In genomic region chr9:50191136-50191535, GRCm38 (mm10) we compare ENCODE assay signal across 21 mouse cellular contexts.
DNase-seq lines count a peak whose midpoint lies in the region; ATAC-seq and TF ChIP-seq lines count a peak whose summit lies in the region.
"Had no signal": no experiment of that assay in that cellular context is flagged by ENCODE, and none has a peak within 500 bp of the region (broad histone marks: within the 10 kb centered on the region; RNA-seq: fewer than 3 reads in every experiment).

No protein-coding gene starts in this region.

- TF ChIP-seq CTCF in midbrain, postnatal 0 days (IDR thresholded peaks at IDR 0.05) = no peak

- WGBS in forebrain, embryonic 11.5 days = 4% methylated on average over 3 of the region's 3 CpGs
- 5% methylated on average over 3 of the region's 3 CpGs for WGBS in forebrain, embryonic 10.5 days
- 9% methylated on average over 3 of the region's 3 CpGs for WGBS in midbrain, embryonic 14.5 days
- 13% methylated on average over 3 of the region's 3 CpGs for WGBS in midbrain, postnatal 0 days
- WGBS in forebrain, embryonic 13.5 days = 5% methylated on average over 3 of the region's 3 CpGs

- H3K9ac ChIP-seq in forebrain, embryonic 11.5 days (ENCODE audit: low read length) = no peak overlapping the region
- H3K9ac ChIP-seq in midbrain, embryonic 14.5 days (replicated peaks; ENCODE audit: low read length) = no peak overlapping the region
- no peak overlapping the region for H3K9ac ChIP-seq in midbrain, postnatal 0 days (replicated peaks; ENCODE audit: low read length, poor library complexity, severe bottlenecking)
- H3K9ac ChIP-seq in forebrain, embryonic 13.5 days = no peak overlapping the region
- H3K9ac ChIP-seq: embryonic facial prominence, embryonic 15.5 days; heart, embryonic 12.5 days; hindbrain, embryonic 15.5 days had no signal

- DNase-seq in forebrain, embryonic 11.5 days (ENCODE audit: low spot score) = peak; percentile 58
- DNase-seq in forebrain, embryonic 10.5 days (ENCODE audit: extremely low spot score, low spot score) = no peak
- peak; percentile 38 for DNase-seq in midbrain, embryonic 14.5 days
- no peak for DNase-seq in midbrain, postnatal 0 days (ENCODE audit: low spot score)
- DNase-seq in adrenal gland, adult 18-20 months (ENCODE audit: low spot score in 2 of 2) = no peak
- no peak for DNase-seq in frontal cortex, postnatal 36 days (ENCODE audit: low spot score in 2 of 2)
- no peak for DNase-seq in urinary bladder, postnatal 14 days (ENCODE audit: low spot score)
- DNase-seq: adrenal gland, postnatal 10 days; cerebellum, adult 11-12 months; cerebellum, postnatal 25 days; heart, postnatal 14 days; lung, adult 18-20 months; lung, postnatal 4 days; thymus, postnatal 14 days had no signal

- H3K36me3 ChIP-seq in forebrain, embryonic 11.5 days (ENCODE audit: control insufficient read depth, insufficient read depth, low read length) = no peaks in the 10 kb centered on the region
- H3K36me3 ChIP-seq in forebrain, embryonic 10.5 days (replicated peaks) = no peaks in the 10 kb centered on the region
- no peaks in the 10 kb centered on the region for H3K36me3 ChIP-seq in midbrain, embryonic 14.5 days (ENCODE audit: control insufficient read depth, insufficient read depth, low read length)
- no peaks in the 10 kb centered on the region for H3K36me3 ChIP-seq in midbrain, postnatal 0 days (ENCODE audit: insufficient read depth, low read length)
- H3K36me3 ChIP-seq in forebrain, embryonic 13.5 days (ENCODE audit: poor library complexity, severe bottlenecking) = no peaks in the 10 kb centered on the region
- H3K36me3 ChIP-seq: embryonic facial prominence, embryonic 15.5 days; heart, embryonic 12.5 days; hindbrain, embryonic 15.5 days had no signal

- H3K27ac ChIP-seq in forebrain, embryonic 11.5 days (ENCODE audit: low read depth, low read length) = no peak overlapping the region
- H3K27ac ChIP-seq in forebrain, embryonic 10.5 days = no peak overlapping the region
- H3K27ac ChIP-seq in midbrain, embryonic 14.5 days (replicated peaks; ENCODE audit: low read depth, low read length) = no peak overlapping the region
- H3K27ac ChIP-seq in midbrain, postnatal 0 days (ENCODE audit: low read depth, low read length) = no peak overlapping the region
- no peak overlapping the region for H3K27ac ChIP-seq in forebrain, embryonic 13.5 days
- H3K27ac ChIP-seq: embryonic facial prominence, embryonic 15.5 days; hindbrain, embryonic 15.5 days had no signal

- no peak overlapping the region for H3K4me2 ChIP-seq in forebrain, embryonic 11.5 days (ENCODE audit: low read depth, low read length, severe bottlenecking)
- no peak overlapping the region for H3K4me2 ChIP-seq in midbrain, embryonic 14.5 days (ENCODE audit: low read length)
- no peak overlapping the region for H3K4me2 ChIP-seq in midbrain, postnatal 0 days (ENCODE audit: low read depth, low read length, poor library complexity, severe bottlenecking)
- no peak overlapping the region for H3K4me2 ChIP-seq in forebrain, embryonic 13.5 days
- H3K4me2 ChIP-seq: embryonic facial prominence, embryonic 15.5 days; heart, embryonic 12.5 days; hindbrain, embryonic 15.5 days; liver, embryonic 11.5 days had no signal

- no peaks in the 10 kb centered on the region for H3K9me3 ChIP-seq in forebrain, embryonic 11.5 days (ENCODE audit: control insufficient read depth, low read length)
- H3K9me3 ChIP-seq in forebrain, embryonic 10.5 days = no peaks in the 10 kb centered on the region
- H3K9me3 ChIP-seq in midbrain, embryonic 14.5 days (ENCODE audit: control insufficient read depth, low read length) = no peaks in the 10 kb centered on the region
- no peaks in the 10 kb centered on the region for H3K9me3 ChIP-seq in midbrain, postnatal 0 days (ENCODE audit: low read length)
- no peaks in the 10 kb centered on the region; the same call in 1 of the 2 replicates for H3K9me3 ChIP-seq in forebrain, embryonic 13.5 days (replicated peaks)
- H3K9me3 ChIP-seq: embryonic facial prominence, embryonic 15.5 days; heart, embryonic 12.5 days; hindbrain, embryonic 15.5 days had no signal

- no peak overlapping the region for H3K4me3 ChIP-seq in forebrain, embryonic 11.5 days (ENCODE audit: low read depth, low read length)
- no peak overlapping the region for H3K4me3 ChIP-seq in forebrain, embryonic 10.5 days
- no peak overlapping the region for H3K4me3 ChIP-seq in midbrain, embryonic 14.5 days (replicated peaks; ENCODE audit: low read depth, low read length)
- no peak overlapping the region for H3K4me3 ChIP-seq in midbrain, postnatal 0 days (ENCODE audit: low read depth, low read length)
- H3K4me3 ChIP-seq in forebrain, embryonic 13.5 days = no peak overlapping the region
- H3K4me3 ChIP-seq: embryonic facial prominence, embryonic 15.5 days; heart, embryonic 12.5 days; hindbrain, embryonic 15.5 days had no signal

- ATAC-seq in forebrain, embryonic 11.5 days (replicated peaks; ENCODE audit: low FRiP score) = 0 out of 2 replicates have a peak, but pooled peaks have one; percentile 51
- no peak for ATAC-seq in midbrain, embryonic 14.5 days (ENCODE audit: low FRiP score, low TSS enrichment)
- no peak for ATAC-seq in midbrain, postnatal 0 days (ENCODE audit: low FRiP score)
- peak; percentile 77; the same call in 1 of the 2 replicates for ATAC-seq in forebrain, embryonic 13.5 days
- ATAC-seq: intestine, postnatal 0 days; Patski had no signal

- H3K4me1 ChIP-seq in forebrain, embryonic 11.5 days (replicated peaks; ENCODE audit: control insufficient read depth, insufficient read depth, low read length) = peaks cover 3% of the 10 kb centered on the region
- peaks cover 19% of the 10 kb centered on the region for H3K4me1 ChIP-seq in forebrain, embryonic 10.5 days
- H3K4me1 ChIP-seq in midbrain, embryonic 14.5 days (ENCODE audit: control insufficient read depth, insufficient read depth, low read length) = peaks cover 8% of the 10 kb centered on the region
- H3K4me1 ChIP-seq in midbrain, postnatal 0 days (ENCODE audit: insufficient read depth, low read length) = no peaks in the 10 kb centered on the region
- peaks cover 27% of the 10 kb centered on the region for H3K4me1 ChIP-seq in forebrain, embryonic 13.5 days
- H3K4me1 ChIP-seq: embryonic facial prominence, embryonic 15.5 days; heart, embryonic 12.5 days had no signal

- no peaks in the 10 kb centered on the region for H3K27me3 ChIP-seq in forebrain, embryonic 11.5 days (ENCODE audit: control insufficient read depth, insufficient read depth, low read length)
- H3K27me3 ChIP-seq in forebrain, embryonic 10.5 days (ENCODE audit: poor library complexity, severe bottlenecking) = no peaks in the 10 kb centered on the region
- no peaks in the 10 kb centered on the region for H3K27me3 ChIP-seq in midbrain, embryonic 14.5 days (ENCODE audit: control insufficient read depth, insufficient read depth, low read length)
- no peaks in the 10 kb centered on the region for H3K27me3 ChIP-seq in midbrain, postnatal 0 days (ENCODE audit: insufficient read depth, low read length)
- H3K27me3 ChIP-seq in forebrain, embryonic 13.5 days = no peaks in the 10 kb centered on the region
- H3K27me3 ChIP-seq: embryonic facial prominence, embryonic 15.5 days; heart, embryonic 12.5 days; hindbrain, embryonic 15.5 days; Patski had no signal

Comparison
In these comparisons a context has a peak if more than half of its experiments do, and no peak if none do; other contexts are left out.
1. DNase-seq: peak in forebrain, embryonic 11.5 days (single experiment) and midbrain, embryonic 14.5 days (single experiment); none in forebrain, embryonic 10.5 days (single experiment), midbrain, postnatal 0 days (single experiment), adrenal gland, adult 18-20 months (0 of 2), frontal cortex, postnatal 36 days (0 of 2) and urinary bladder, postnatal 14 days (single experiment).
2. ATAC-seq: peak in forebrain, embryonic 11.5 days (single experiment) and forebrain, embryonic 13.5 days (single experiment); none in midbrain, embryonic 14.5 days (single experiment) and midbrain, postnatal 0 days (single experiment).